Mouse (Mus musculus): ENCODE data around the gene Atp2a3. TPM values are rescaled to one million over a fixed set of nuclear protein-coding genes. Genes with fewer than 3 reads are reported as not detected.

Gene Atp2a3
- polyA plus RNA-seq, 1 experiment, result 4.9 TPM

DNA sequence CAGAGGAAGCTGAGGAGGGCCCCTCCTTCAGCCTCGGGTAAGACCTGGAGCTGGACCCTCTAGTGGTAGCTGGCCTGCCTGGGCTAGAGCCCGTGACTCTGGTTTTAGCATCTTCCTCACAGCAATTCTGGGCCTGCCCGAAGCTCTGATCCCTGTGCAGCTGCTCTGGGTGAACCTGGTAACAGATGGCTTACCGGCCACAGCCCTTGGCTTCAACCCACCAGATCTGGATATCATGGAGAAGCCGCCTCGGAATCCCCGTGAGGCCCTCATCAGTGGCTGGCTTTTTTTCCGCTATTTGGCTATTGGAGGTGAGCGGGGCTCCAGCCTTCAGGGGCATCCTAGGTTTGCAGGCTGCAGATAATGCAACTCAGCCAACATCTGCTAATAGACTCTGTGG, 21.5 kb downstream of the Atp2a3 start:
- Histone ChIP-seq H3K36me3 (ENCODE audit: control insufficient read depth, insufficient read depth, low read length) (no peaks in the 10 kb centered on the region), H3K4me3 (ENCODE audit: control insufficient read depth, low read depth, low read length) (no peak overlapping the region), H3K27ac (ENCODE audit: control insufficient read depth, insufficient read depth, low read depth, low read length) (no peak overlapping the region), H3K4me1 (ENCODE audit: control insufficient read depth, insufficient read depth, low read length) (no peaks in the 10 kb centered on the region), H3K27me3 (ENCODE audit: control insufficient read depth, insufficient read depth, low read length) (no peaks in the 10 kb centered on the region)
- TF ChIP-seq CTCF (IDR thresholded peaks at IDR 0.05; ENCODE audit: control insufficient read depth, insufficient read depth, insufficient replicate concordance, low read depth, low read length), result no peak
- TF ChIP-seq POLR2A (IDR thresholded peaks at IDR 0.05; ENCODE audit: control insufficient read depth, low read depth, low read length), result no peak

DNA sequence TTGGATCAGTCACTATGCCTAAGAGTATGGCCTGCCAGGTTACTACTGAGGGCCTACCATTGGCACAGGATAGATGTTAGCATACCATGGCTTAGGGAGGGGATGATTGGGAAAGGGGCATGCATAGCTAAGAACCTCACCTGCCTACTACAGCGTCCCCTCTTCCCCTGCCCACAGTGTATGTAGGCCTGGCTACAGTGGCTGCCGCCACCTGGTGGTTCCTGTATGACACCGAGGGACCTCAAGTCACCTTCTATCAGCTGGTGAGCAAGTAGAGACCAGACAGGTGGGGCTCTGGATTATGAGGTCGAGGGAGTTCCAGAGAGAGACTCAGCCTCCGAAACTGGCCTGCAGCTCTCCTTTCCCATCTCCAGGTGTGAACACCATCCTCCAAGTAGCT, 22.3 kb downstream of the Atp2a3 start:
- H3K36me3 ChIP-seq (ENCODE audit: control insufficient read depth, insufficient read depth, low read length), result no peaks in the 10 kb centered on the region
- no peaks in the 10 kb centered on the region for H3K4me1 ChIP-seq (ENCODE audit: control insufficient read depth, insufficient read depth, low read length)
- H3K27ac ChIP-seq (ENCODE audit: control insufficient read depth, insufficient read depth, low read depth, low read length), result no peak overlapping the region
- H3K4me3 ChIP-seq (ENCODE audit: control insufficient read depth, low read depth, low read length), result no peak overlapping the region
- H3K27me3 ChIP-seq (ENCODE audit: control insufficient read depth, insufficient read depth, low read length), result no peaks in the 10 kb centered on the region
- TF ChIP-seq POLR2A (IDR thresholded peaks at IDR 0.05; ENCODE audit: control insufficient read depth, low read depth, low read length), result no peak
- TF ChIP-seq CTCF (IDR thresholded peaks at IDR 0.05; ENCODE audit: control insufficient read depth, insufficient read depth, insufficient replicate concordance, low read depth, low read length), result peak; percentile 40; the same call in 1 of the 2 replicates

DNA sequence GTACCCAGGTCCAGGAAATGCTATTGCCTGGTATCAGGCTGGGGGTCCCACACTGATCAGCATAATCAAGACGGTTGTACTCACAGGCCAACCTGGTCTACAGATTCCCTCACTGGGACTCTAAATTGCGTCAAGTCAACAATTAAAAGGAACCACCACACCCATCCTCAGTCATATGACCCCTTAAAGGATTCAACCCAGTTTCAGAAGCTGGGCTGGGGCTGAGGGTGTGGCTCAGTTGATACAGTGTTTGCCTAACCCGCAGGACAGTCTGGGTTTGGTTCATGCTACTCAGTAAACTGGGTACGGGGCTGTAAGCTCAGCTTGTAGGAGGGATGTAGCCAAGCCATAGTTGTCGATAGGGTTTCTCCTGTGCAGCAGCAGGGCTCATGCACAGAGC, 25.8 kb downstream of the Atp2a3 start:
- no peaks in the 10 kb centered on the region for H3K27me3 ChIP-seq (ENCODE audit: control insufficient read depth, insufficient read depth, low read length)
- no peak overlapping the region for H3K4me3 ChIP-seq (ENCODE audit: control insufficient read depth, low read depth, low read length)
- no peak for TF ChIP-seq POLR2A (IDR thresholded peaks at IDR 0.05; ENCODE audit: control insufficient read depth, low read depth, low read length)
- TF ChIP-seq CTCF (IDR thresholded peaks at IDR 0.05; ENCODE audit: control insufficient read depth, insufficient read depth, insufficient replicate concordance, low read depth, low read length), result no peak
- no peaks in the 10 kb centered on the region for H3K36me3 ChIP-seq (ENCODE audit: control insufficient read depth, insufficient read depth, low read length)
- H3K4me1 ChIP-seq (ENCODE audit: control insufficient read depth, insufficient read depth, low read length), result no peaks in the 10 kb centered on the region; the same call in 1 of the 2 replicates
- H3K27ac ChIP-seq (ENCODE audit: control insufficient read depth, insufficient read depth, low read depth, low read length), result no peak overlapping the region

- H3K4me3 ChIP-seq (ENCODE audit: control insufficient read depth, low read depth, low read length), result no peak overlapping the region
- no peak overlapping the region for H3K27ac ChIP-seq (ENCODE audit: control insufficient read depth, insufficient read depth, low read depth, low read length)
- no peaks in the 10 kb centered on the region; the same call in 1 of the 2 replicates for H3K4me1 ChIP-seq (ENCODE audit: control insufficient read depth, insufficient read depth, low read length)
- H3K36me3 ChIP-seq (ENCODE audit: control insufficient read depth, insufficient read depth, low read length), result no peaks in the 10 kb centered on the region
- TF ChIP-seq CTCF (IDR thresholded peaks at IDR 0.05; ENCODE audit: control insufficient read depth, insufficient read depth, insufficient replicate concordance, low read depth, low read length) (no peak), POLR2A (IDR thresholded peaks at IDR 0.05; ENCODE audit: control insufficient read depth, low read depth, low read length) (no peak)
- H3K27me3 ChIP-seq (ENCODE audit: control insufficient read depth, insufficient read depth, low read length), result no peaks in the 10 kb centered on the region
Observed at GRCm38 (mm10) chr11:72987234-72987633, 26.3 kb downstream of the Atp2a3 start.

GRCm38 (mm10) chr11:72987807-72988206, 26.8 kb downstream of the Atp2a3 start:
- H3K4me3 ChIP-seq (ENCODE audit: control insufficient read depth, low read depth, low read length), result no peak overlapping the region
- no peak overlapping the region for H3K27ac ChIP-seq (ENCODE audit: control insufficient read depth, insufficient read depth, low read depth, low read length)
- no peaks in the 10 kb centered on the region; the same call in 1 of the 2 replicates for H3K4me1 ChIP-seq (ENCODE audit: control insufficient read depth, insufficient read depth, low read length)
- no peaks in the 10 kb centered on the region for H3K36me3 ChIP-seq (ENCODE audit: control insufficient read depth, insufficient read depth, low read length)
- no peaks in the 10 kb centered on the region for H3K27me3 ChIP-seq (ENCODE audit: control insufficient read depth, insufficient read depth, low read length)
- TF ChIP-seq POLR2A (IDR thresholded peaks at IDR 0.05; ENCODE audit: control insufficient read depth, low read depth, low read length) (no peak), CTCF (IDR thresholded peaks at IDR 0.05; ENCODE audit: control insufficient read depth, insufficient read depth, insufficient replicate concordance, low read depth, low read length) (no peak)

DNA sequence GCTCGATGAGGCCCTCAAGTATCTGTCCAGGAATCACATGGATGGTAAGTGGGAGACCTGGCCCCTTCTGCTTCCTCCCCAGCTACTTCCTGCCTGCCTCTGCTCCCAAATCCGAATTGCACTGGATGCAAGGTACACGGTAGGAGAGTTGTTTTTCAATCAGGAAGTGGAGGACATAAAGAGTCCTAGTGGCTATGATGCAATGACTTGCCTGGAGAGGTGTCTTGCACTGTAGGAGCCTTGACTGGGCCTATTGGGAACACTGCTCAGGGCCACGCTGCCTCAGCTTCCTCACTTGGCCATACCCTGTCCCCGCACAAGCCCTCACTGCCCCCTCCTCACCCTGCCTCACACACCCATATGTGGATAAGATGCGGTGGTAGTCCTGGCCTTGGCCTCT, 28.1 kb downstream of the Atp2a3 start:
- H3K4me1 ChIP-seq (ENCODE audit: control insufficient read depth, insufficient read depth, low read length), result no peaks in the 10 kb centered on the region; the same call in 1 of the 2 replicates

GRCm38 (mm10) chr11:72990688-72991087, 29.7 kb downstream of the Atp2a3 start:
- H3K4me1 ChIP-seq (ENCODE audit: control insufficient read depth, insufficient read depth, low read length), result no peaks in the 10 kb centered on the region; the same call in 1 of the 2 replicates
- no peaks in the 10 kb centered on the region for H3K36me3 ChIP-seq (ENCODE audit: control insufficient read depth, insufficient read depth, low read length)
- H3K4me3 ChIP-seq (ENCODE audit: control insufficient read depth, low read depth, low read length), result no peak overlapping the region
- H3K27me3 ChIP-seq (ENCODE audit: control insufficient read depth, insufficient read depth, low read length), result no peaks in the 10 kb centered on the region
- H3K27ac ChIP-seq (ENCODE audit: control insufficient read depth, insufficient read depth, low read depth, low read length), result no peak overlapping the region
- TF ChIP-seq CTCF (IDR thresholded peaks at IDR 0.05; ENCODE audit: control insufficient read depth, insufficient read depth, insufficient replicate concordance, low read depth, low read length), result no peak
- TF ChIP-seq POLR2A (IDR thresholded peaks at IDR 0.05; ENCODE audit: control insufficient read depth, low read depth, low read length), result no peak

More for the DNA sequence above, 28.1 kb downstream of the Atp2a3 start:
- no peak overlapping the region for H3K27ac ChIP-seq (ENCODE audit: control insufficient read depth, insufficient read depth, low read depth, low read length)
- H3K27me3 ChIP-seq (ENCODE audit: control insufficient read depth, insufficient read depth, low read length), result no peaks in the 10 kb centered on the region
- TF ChIP-seq CTCF (IDR thresholded peaks at IDR 0.05; ENCODE audit: control insufficient read depth, insufficient read depth, insufficient replicate concordance, low read depth, low read length) (no peak), POLR2A (IDR thresholded peaks at IDR 0.05; ENCODE audit: control insufficient read depth, low read depth, low read length) (no peak)
- no peaks in the 10 kb centered on the region for H3K36me3 ChIP-seq (ENCODE audit: control insufficient read depth, insufficient read depth, low read length)
- no peak overlapping the region for H3K4me3 ChIP-seq (ENCODE audit: control insufficient read depth, low read depth, low read length)

- H3K27ac ChIP-seq (ENCODE audit: control insufficient read depth, insufficient read depth, low read depth, low read length), result no peak overlapping the region
- no peaks in the 10 kb centered on the region for H3K36me3 ChIP-seq (ENCODE audit: control insufficient read depth, insufficient read depth, low read length)
- no peaks in the 10 kb centered on the region for H3K27me3 ChIP-seq (ENCODE audit: control insufficient read depth, insufficient read depth, low read length)
- no peaks in the 10 kb centered on the region; the same call in 1 of the 2 replicates for H3K4me1 ChIP-seq (ENCODE audit: control insufficient read depth, insufficient read depth, low read length)
- H3K4me3 ChIP-seq (ENCODE audit: control insufficient read depth, low read depth, low read length), result no peak overlapping the region
- TF ChIP-seq POLR2A (IDR thresholded peaks at IDR 0.05; ENCODE audit: control insufficient read depth, low read depth, low read length) (no peak), CTCF (IDR thresholded peaks at IDR 0.05; ENCODE audit: control insufficient read depth, insufficient read depth, insufficient replicate concordance, low read depth, low read length) (no peak)
Observed at GRCm38 (mm10) chr11:72991961-72992360, 31.0 kb downstream of the Atp2a3 start.

All from testis, adult 2 months (tissue).